Comparison of ENCODE assay signal across 11 mouse cellular contexts in genomic region chr4:107776990-107777673, GRCm38 (mm10). TPM values are rescaled to one million over a fixed set of nuclear protein-coding genes. Genes with fewer than 3 reads are reported as not detected.
DNase-seq lines count a peak whose midpoint lies in the region; ATAC-seq lines count a peak whose summit lies in the region.
"Had no signal": no experiment of that assay in that cellular context is flagged by ENCODE, and none has a peak within 500 bp of the region (broad histone marks: within the 10 kb centered on the region; RNA-seq: fewer than 3 reads in every experiment).

No protein-coding gene starts in this region.

- 88% methylated on average over 5 of the region's 5 CpGs for whole genome bisulfite sequencing in midbrain, embryonic 12.5 days
- 90% methylated on average over 5 of the region's 5 CpGs for WGBS in midbrain, embryonic 16.5 days
- WGBS in embryonic facial prominence, embryonic 10.5 days = 92% methylated on average over 5 of the region's 5 CpGs

- H3K4me3 ChIP-seq in midbrain, embryonic 12.5 days = no peak overlapping the region
- no peak overlapping the region for H3K4me3 ChIP-seq in midbrain, embryonic 16.5 days (ENCODE audit: low read depth, low read length)
- H3K4me3 ChIP-seq in embryonic facial prominence, embryonic 10.5 days = no peak overlapping the region
- H3K4me3 ChIP-seq: myocyte had no signal

- no peak for DNase-seq in embryonic facial prominence, embryonic 10.5 days (ENCODE audit: low spot score)
- peak; percentile 15 for DNase-seq in lung, postnatal 14 days
- peak; percentile 70 to 71 for DNase-seq in spleen, postnatal 36 days (ENCODE audit: low spot score in 2 of 2)
- no peak for DNase-seq in gastrocnemius, postnatal 36 days
- DNase-seq in heart, postnatal 25 days (ENCODE audit: low spot score) = no peak
- DNase-seq: adrenal gland, postnatal 14 days; cerebellum, adult 9-10 months; kidney, adult 8-10 months had no signal

- peaks cover 37% of the 10 kb centered on the region for H3K4me1 ChIP-seq in midbrain, embryonic 12.5 days
- H3K4me1 ChIP-seq in midbrain, embryonic 16.5 days (ENCODE audit: control insufficient read depth, insufficient read depth, low read length) = peaks cover 11% of the 10 kb centered on the region
- H3K4me1 ChIP-seq in embryonic facial prominence, embryonic 10.5 days = peaks cover 32% of the 10 kb centered on the region

- no peak overlapping the region for H3K4me2 ChIP-seq in midbrain, embryonic 12.5 days (replicated peaks)
- H3K4me2 ChIP-seq in midbrain, embryonic 16.5 days (ENCODE audit: low read length) = no peak overlapping the region

- H3K27me3 ChIP-seq in midbrain, embryonic 12.5 days = peaks cover 15% of the 10 kb centered on the region
- no peaks in the 10 kb centered on the region for H3K27me3 ChIP-seq in midbrain, embryonic 16.5 days (ENCODE audit: control insufficient read depth, insufficient read depth, low read depth, low read length)
- peaks cover 27% of the 10 kb centered on the region; the same call in 1 of the 2 replicates for H3K27me3 ChIP-seq in embryonic facial prominence, embryonic 10.5 days (replicated peaks; ENCODE audit: low read depth, poor library complexity, severe bottlenecking)

- no peak overlapping the region for H3K9ac ChIP-seq in midbrain, embryonic 12.5 days (replicated peaks)
- H3K9ac ChIP-seq in midbrain, embryonic 16.5 days (ENCODE audit: low read depth, low read length) = no peak overlapping the region

- no peaks in the 10 kb centered on the region for H3K9me3 ChIP-seq in midbrain, embryonic 12.5 days
- no peaks in the 10 kb centered on the region for H3K9me3 ChIP-seq in midbrain, embryonic 16.5 days (replicated peaks; ENCODE audit: control insufficient read depth, low read length, poor library complexity, severe bottlenecking)
- no peaks in the 10 kb centered on the region for H3K9me3 ChIP-seq in embryonic facial prominence, embryonic 10.5 days

- intact Hi-C loops in gastrocnemius, postnatal 36 days (cut with DNase I) = no loop called here
- intact Hi-C loops in heart, postnatal 25 days (cut with DNase I) = no loop called here

- ATAC-seq in midbrain, embryonic 12.5 days (ENCODE audit: low FRiP score, low read depth) = no peak
- no peak for ATAC-seq in midbrain, embryonic 16.5 days

- H3K27ac ChIP-seq in midbrain, embryonic 12.5 days (replicated peaks) = 0 out of 2 replicates have a peak overlapping the region, but pooled peaks have one; percentile 22
- H3K27ac ChIP-seq in midbrain, embryonic 16.5 days (ENCODE audit: low read length) = no peak overlapping the region
- peak overlapping the region; percentile 35; the same call in 1 of the 2 replicates for H3K27ac ChIP-seq in embryonic facial prominence, embryonic 10.5 days (replicated peaks)

- H3K36me3 ChIP-seq in midbrain, embryonic 12.5 days = no peaks in the 10 kb centered on the region
- no peaks in the 10 kb centered on the region for H3K36me3 ChIP-seq in midbrain, embryonic 16.5 days (ENCODE audit: control insufficient read depth, insufficient read depth, low read length)
- H3K36me3 ChIP-seq in embryonic facial prominence, embryonic 10.5 days (replicated peaks) = no peaks in the 10 kb centered on the region

RNA-seq across cellular contexts. Expression of gene Lrp8, which starts 24.9 kb away (rescaled TPM):
- 40.1 and 47.7 TPM in 2 replicates for polyA plus RNA-seq in midbrain, embryonic 12.5 days (2016; fragmentation: Nextera tagmentation; extraction: Ambion mirVana)
- 44.4 and 56.0 TPM in 2 replicates for polyA plus RNA-seq in midbrain, embryonic 16.5 days (2015; fragmentation: Nextera tagmentation; extraction: Ambion mirVana)
- 7.4 and 8.5 TPM in 2 replicates for polyA plus RNA-seq in embryonic facial prominence, embryonic 10.5 days (2016; fragmentation: Nextera tagmentation; extraction: Ambion mirVana)
- total RNA-seq in gastrocnemius, postnatal 36 days (2021) = under 1 TPM; 0.12 to 0.56 TPM
- total RNA-seq in heart, postnatal 25 days (2021) = 1 to 10 TPM in 1 of 2 experiments, under 1 TPM in 1; 0.75 to 1.6 TPM

Comparison
In these comparisons a context has a peak if more than half of its experiments do, and no peak if none do; other contexts are left out.
1. DNase-seq: peak in lung, postnatal 14 days (single experiment) and spleen, postnatal 36 days (2 of 2); none in embryonic facial prominence, embryonic 10.5 days (single experiment), gastrocnemius, postnatal 36 days (0 of 2) and heart, postnatal 25 days (single experiment).